Mouse (Mus musculus) embryonic facial prominence, embryonic 15.5 days (tissue): ENCODE measurements at regions not wholly inside any gene's neighbourhood (a gene's known extent, or its start where the extent isn't known, plus 50 kb on each side); places are given as distances from the start of the nearest gene placed in this dataset.

Source experiments
- ATAC-seq: fragments of 200-750 bp; cut with Nextera tagmentation; 2 replicates; pipeline ENCODE4 v1.8.0; 2017; ENCODE audit warnings: low read depth, moderate TSS enrichment; ENCODE audit not compliant: insufficient number of reproducible peaks, low FRiP score, low TSS enrichment
- H3K27ac ChIP-seq: fragments of 300-500 bp; sonication (generic); replicated peaks from 2 replicates; pipeline ENCODE4 v1.5.1; 2015; ENCODE audit warnings: mild to moderate bottlenecking, inconsistent platforms
- H3K27me3 ChIP-seq: fragments of 300-500 bp; sonication (generic); 2 replicates; pipeline ENCODE4 v1.6.1; 2015; ENCODE audit warnings: inconsistent platforms
- H3K36me3 ChIP-seq: fragments of 300-500 bp; sonication (generic); 2 replicates; pipeline ENCODE4 v1.6.1; 2015; ENCODE audit warnings: mild to moderate bottlenecking, inconsistent platforms
- H3K4me1 ChIP-seq: fragments of 300-500 bp; sonication (generic); 2 replicates; pipeline ENCODE4 v1.6.1; 2015; ENCODE audit warnings: inconsistent platforms
- H3K4me2 ChIP-seq: fragments of 300-500 bp; sonication (generic); replicated peaks from 2 replicates; pipeline ENCODE4 v1.6.1; 2015; ENCODE audit warnings: mild to moderate bottlenecking, inconsistent platforms
- H3K4me3 ChIP-seq: fragments of 300-500 bp; sonication (generic); replicated peaks from 2 replicates; pipeline ENCODE4 v1.5.1; 2015; ENCODE audit warnings: mild to moderate bottlenecking, inconsistent platforms
- H3K9ac ChIP-seq: fragments of 300-500 bp; sonication (generic); 2 replicates; pipeline ENCODE4 v1.6.1; 2015; ENCODE audit warnings: inconsistent platforms
- H3K9me3 ChIP-seq: fragments of 300-500 bp; sonication (generic); replicated peaks from 2 replicates; pipeline ENCODE4 v1.6.1; 2016; ENCODE audit warnings: inconsistent platforms
- WGBS: fragments of 180-500 bp; shearing (Covaris S2); methylation state at CpG from one replicate; pipeline ENCODE4 v1.1.7; 2015; 5-methylcytosine and 5-hydroxymethylcytosine counted together

DNA sequence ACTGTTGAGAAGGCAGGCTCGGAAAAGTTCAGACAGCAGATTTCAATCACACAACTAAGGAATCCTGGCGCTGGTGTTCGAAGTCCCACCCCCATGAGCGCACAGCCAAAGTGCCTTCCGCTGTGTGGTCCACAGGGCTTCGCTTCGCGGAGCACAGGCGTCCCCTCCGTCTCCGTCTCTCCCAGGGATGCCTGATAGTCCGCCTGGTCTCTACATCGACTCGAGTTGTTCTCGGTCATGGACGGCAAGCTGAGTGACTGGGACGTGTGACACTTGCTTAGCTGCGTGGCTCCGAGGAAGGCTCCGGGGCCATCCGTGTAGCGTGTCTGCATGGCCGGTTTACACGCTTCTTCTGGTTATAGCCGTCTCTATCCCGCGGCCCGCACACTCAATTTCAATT, 224.0 kb downstream of the Gm26897 start:
- 40% methylated on average over 28 of the region's 28 CpGs for WGBS
- Histone ChIP-seq H3K27ac (no peak overlapping the region), H3K27me3 (no peaks in the 10 kb centered on the region), H3K36me3 (no peaks in the 10 kb centered on the region), H3K4me1 (peaks cover 9% of the 10 kb centered on the region), H3K9ac (no peak overlapping the region), H3K4me3 (peak overlapping the region; percentile 13; the same call in 1 of the 2 replicates), H3K9me3 (no peaks in the 10 kb centered on the region), H3K4me2 (peak overlapping the region; percentile 38)
- no peak for ATAC-seq

DNA sequence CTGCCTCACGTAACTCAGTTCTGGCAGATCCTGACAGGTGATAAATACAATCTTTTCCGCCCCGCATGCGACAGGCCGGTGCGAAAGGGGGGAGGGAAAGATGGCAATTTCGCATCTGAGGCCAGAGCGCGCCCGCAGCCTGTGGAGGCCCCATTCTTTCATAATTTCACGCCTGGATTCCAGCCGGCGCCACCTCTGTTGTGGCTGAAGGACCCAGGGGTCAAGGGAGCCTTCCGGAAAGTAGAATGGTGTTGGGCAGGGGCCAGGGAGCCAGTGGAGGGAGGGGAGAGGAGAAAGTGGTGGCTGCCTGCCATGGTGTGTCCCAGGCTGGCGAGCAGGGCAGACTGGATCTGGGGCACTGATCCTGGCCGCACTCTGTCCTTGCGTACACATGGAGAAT, 224.5 kb downstream of the Gm26897 start:
- no peak overlapping the region for H3K27ac ChIP-seq
- 38% methylated on average over 17 of the region's 17 CpGs for WGBS
- peak overlapping the region; percentile 38 for H3K4me2 ChIP-seq
- H3K27me3 ChIP-seq, result no peaks in the 10 kb centered on the region
- 0 out of 2 replicates have a peak overlapping the region, but pooled peaks have one; percentile 8 for H3K4me3 ChIP-seq
- H3K9ac ChIP-seq, result no peak overlapping the region
- no peaks in the 10 kb centered on the region for H3K36me3 ChIP-seq
- H3K9me3 ChIP-seq, result no peaks in the 10 kb centered on the region
- no peak for ATAC-seq
- H3K4me1 ChIP-seq, result peaks cover 9% of the 10 kb centered on the region

DNA sequence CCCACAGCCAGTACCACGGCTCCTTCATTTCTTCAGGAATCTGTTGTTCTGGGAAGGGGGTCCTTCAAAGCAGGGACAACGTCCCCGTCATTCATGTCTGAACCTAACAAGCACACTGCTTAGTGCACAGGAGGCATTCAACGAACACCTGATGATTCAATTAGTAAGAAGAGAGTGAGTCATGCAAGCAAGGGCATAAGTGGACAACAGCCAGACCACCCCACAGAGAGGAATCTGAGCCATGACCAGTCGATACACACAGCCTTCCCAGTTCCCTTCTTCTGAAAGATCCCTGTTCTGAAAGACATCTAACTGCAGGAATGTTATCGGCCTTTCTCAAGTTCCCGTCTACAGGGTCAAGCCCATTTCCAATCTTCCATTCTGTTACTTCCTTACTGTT, 231.6 kb downstream of the Gm26897 start:
- H3K27ac ChIP-seq, result no peak overlapping the region

DNA sequence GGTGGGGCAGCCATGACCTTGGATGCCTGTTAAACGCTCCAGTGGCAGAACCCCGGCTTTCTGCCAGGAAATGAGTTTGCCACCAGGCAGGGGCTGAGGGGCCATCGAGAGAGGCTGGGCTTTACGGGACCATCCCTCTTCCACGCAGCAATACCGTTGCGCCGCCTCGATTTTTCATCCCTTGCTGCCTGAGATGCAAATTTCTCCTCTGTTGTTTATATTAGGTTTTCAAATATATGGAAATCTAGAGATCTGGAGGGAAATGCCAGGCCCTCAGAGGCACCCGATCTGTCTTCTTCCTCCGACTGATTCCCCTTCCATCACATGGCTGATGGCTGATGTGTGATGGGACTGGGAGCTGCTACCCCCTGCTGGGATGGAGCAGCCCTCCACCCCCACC, 234.4 kb downstream of the Gm26897 start:
- Histone ChIP-seq H3K9me3 (no peaks in the 10 kb centered on the region), H3K4me1 (0 out of 2 replicates have a peak, but pooled peaks cover 3% of the 10 kb centered on the region), H3K27me3 (no peaks in the 10 kb centered on the region), H3K4me2 (no peak overlapping the region), H3K36me3 (no peaks in the 10 kb centered on the region), H3K27ac (no peak overlapping the region), H3K4me3 (no peak overlapping the region), H3K9ac (no peak overlapping the region)
- ATAC-seq, result no peak
- WGBS, result 62% methylated on average over 11 of the region's 11 CpGs

More for the DNA sequence above, 231.6 kb downstream of the Gm26897 start:
- no peaks in the 10 kb centered on the region for H3K36me3 ChIP-seq
- no peak overlapping the region for H3K9ac ChIP-seq
- no peak for ATAC-seq
- no peak overlapping the region for H3K4me2 ChIP-seq
- H3K4me1 ChIP-seq, result 0 out of 2 replicates have a peak, but pooled peaks cover 3% of the 10 kb centered on the region
- no peaks in the 10 kb centered on the region for H3K27me3 ChIP-seq
- WGBS, result 81% methylated on average over 7 of the region's 7 CpGs
- no peak overlapping the region for H3K4me3 ChIP-seq
- H3K9me3 ChIP-seq, result no peaks in the 10 kb centered on the region

DNA sequence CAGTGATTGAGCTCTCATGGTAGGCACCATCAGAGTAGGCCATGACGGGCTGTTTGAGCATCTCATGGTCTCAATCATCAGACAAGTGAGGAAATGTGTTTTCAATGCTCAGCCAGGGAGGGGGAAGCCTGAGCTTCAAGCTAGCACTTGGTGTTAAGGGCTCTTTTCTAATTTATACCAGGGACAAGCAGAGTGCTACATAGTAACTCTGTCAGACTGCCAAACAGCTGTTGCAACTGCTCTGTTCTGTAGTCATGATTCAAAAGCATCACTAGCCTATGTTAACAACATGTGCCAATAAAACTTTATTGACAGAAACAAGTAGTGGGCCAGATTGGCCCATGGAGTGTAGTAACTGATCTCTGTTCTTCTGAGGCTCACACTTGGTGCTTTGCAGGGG, 235.0 kb downstream of the Gm26897 start:
- 39% methylated on average over 1 of the region's 1 CpGs for WGBS
- Histone ChIP-seq H3K36me3 (no peaks in the 10 kb centered on the region), H3K9ac (no peak overlapping the region), H3K4me2 (no peak overlapping the region), H3K4me1 (0 out of 2 replicates have a peak, but pooled peaks cover 3% of the 10 kb centered on the region), H3K4me3 (no peak overlapping the region), H3K9me3 (no peaks in the 10 kb centered on the region), H3K27me3 (no peaks in the 10 kb centered on the region), H3K27ac (no peak overlapping the region)
- no peak for ATAC-seq

DNA sequence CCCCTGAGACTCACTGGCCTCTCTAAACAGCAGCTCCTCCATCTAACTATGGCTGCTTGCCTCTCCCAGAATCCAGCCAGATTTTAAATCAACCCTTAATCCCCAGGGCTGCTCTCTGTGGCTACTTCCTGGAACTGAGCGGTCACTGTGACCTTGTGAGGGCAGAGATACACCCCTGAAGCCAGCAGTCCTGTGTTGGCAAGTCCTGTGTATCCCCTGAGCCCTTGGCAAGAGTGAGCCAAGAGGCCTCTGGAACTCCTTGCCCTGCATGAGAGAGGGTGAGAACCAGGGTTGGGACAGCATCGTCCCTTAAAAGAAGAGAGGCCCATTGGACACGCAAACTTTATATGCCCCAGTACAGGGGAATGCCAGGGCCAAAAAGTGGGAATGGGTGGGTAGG, 237.5 kb downstream of the Gm26897 start:
- H3K36me3 ChIP-seq, result no peaks in the 10 kb centered on the region
- H3K4me2 ChIP-seq, result no peak overlapping the region
- 0 out of 2 replicates have a peak, but pooled peaks cover 3% of the 10 kb centered on the region for H3K4me1 ChIP-seq
- H3K4me3 ChIP-seq, result no peak overlapping the region
- no peaks in the 10 kb centered on the region for H3K9me3 ChIP-seq
- 73% methylated on average over 3 of the region's 3 CpGs for WGBS
- no peak overlapping the region for H3K27ac ChIP-seq
- no peak overlapping the region for H3K9ac ChIP-seq
- H3K27me3 ChIP-seq, result no peaks in the 10 kb centered on the region
- ATAC-seq, result no peak

DNA sequence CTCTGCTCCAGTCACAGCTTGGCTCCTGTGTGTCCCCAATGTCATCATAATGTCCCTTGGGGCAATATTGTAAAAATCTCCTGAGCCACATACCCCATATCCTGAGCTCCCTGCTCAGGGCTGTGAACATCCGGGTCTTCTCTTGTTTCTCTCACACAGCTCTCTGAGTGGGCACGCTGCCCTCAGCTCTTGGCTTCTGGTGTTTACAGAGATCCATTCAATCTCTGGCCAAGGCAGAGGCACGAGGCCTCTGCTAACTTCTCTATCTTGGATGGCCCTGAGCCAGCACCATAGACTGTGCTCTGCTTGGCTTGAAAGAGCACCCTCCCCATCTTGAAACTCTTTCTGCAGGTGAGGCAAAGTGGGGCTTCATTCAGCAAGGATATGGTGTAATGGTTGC, 238.2 kb downstream of the Gm26897 start:
- WGBS, result 46% methylated on average over 3 of the region's 3 CpGs

DNA sequence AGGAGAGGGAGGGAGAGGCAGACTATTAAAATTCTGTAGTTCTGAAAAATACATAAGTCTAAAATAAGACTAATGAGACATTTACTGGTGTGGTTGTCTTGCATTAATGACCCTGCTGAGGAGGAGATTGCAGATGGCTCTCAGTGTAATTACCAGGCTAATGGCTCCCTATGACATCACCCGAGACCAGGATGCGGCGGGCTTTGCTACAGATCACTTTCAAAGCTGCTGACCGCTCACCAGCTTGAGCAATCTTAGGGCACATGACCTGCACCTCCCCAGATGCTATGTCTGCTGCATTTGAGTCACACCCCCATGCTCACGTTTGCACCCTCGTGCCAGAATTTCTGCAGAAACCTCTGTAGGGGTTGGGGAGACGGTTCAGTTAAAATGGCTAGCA, 242.0 kb downstream of the Gm26897 start:
- WGBS, result 42% methylated on average over 7 of the region's 7 CpGs
- Histone ChIP-seq H3K36me3 (no peaks in the 10 kb centered on the region), H3K9ac (no peak overlapping the region), H3K4me1 (no peaks in the 10 kb centered on the region), H3K9me3 (no peaks in the 10 kb centered on the region), H3K4me3 (no peak overlapping the region), H3K27me3 (no peaks in the 10 kb centered on the region), H3K27ac (no peak overlapping the region), H3K4me2 (no peak overlapping the region)
- ATAC-seq, result no peak

More for the DNA sequence above, 238.2 kb downstream of the Gm26897 start:
- Histone ChIP-seq H3K9ac (no peak overlapping the region), H3K27ac (no peak overlapping the region), H3K36me3 (no peaks in the 10 kb centered on the region), H3K9me3 (no peaks in the 10 kb centered on the region), H3K27me3 (no peaks in the 10 kb centered on the region), H3K4me1 (0 out of 2 replicates have a peak, but pooled peaks cover 3% of the 10 kb centered on the region), H3K4me3 (no peak overlapping the region), H3K4me2 (no peak overlapping the region)
- ATAC-seq, result no peak

DNA sequence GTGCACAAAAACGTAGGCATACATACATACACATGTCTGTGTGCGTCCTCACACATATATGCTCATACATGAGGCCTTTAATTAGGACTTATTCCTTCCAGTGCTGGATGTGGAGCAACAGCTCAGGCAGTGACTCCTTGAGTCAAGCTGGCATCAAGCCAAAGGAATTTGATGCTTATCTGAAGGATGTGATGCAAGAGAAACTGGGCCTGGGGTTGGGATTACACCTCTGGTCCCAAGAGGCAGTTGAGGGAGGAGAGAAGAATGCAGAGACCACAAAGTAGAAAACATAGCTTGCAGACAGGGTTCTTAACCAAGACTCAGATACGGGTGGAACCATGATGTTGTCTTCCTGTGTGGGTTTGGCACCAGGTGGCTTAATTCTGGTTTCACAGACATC, 245.9 kb downstream of the Gm26897 start:
- Histone ChIP-seq H3K27me3 (no peaks in the 10 kb centered on the region), H3K4me1 (no peaks in the 10 kb centered on the region), H3K9me3 (no peaks in the 10 kb centered on the region), H3K36me3 (no peaks in the 10 kb centered on the region), H3K4me3 (no peak overlapping the region), H3K27ac (no peak overlapping the region), H3K9ac (no peak overlapping the region), H3K4me2 (no peak overlapping the region)
- 72% methylated on average over 3 of the region's 3 CpGs for WGBS
- ATAC-seq, result no peak

DNA sequence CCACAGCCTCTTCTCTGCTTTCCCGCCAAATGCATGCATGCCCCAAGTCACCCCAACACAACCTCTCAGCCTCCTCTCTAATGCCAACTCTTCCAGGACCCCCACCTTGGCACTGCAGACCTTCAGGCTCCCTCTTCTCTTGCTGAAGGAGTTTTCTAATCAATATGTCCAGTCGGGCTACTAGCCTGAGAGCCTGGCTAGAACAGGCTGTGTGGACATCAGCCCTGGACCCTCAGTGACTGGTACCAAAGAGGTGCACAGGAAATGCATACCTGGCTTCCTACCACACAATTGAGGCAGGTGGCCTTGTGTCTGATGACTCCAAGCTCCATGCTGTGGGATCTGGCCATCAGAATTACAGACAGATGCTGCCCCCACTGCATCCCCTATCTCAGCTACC, 248.4 kb downstream of the Gm26897 start:
- WGBS, result 77% methylated on average over 2 of the region's 2 CpGs
- Histone ChIP-seq H3K27ac (no peak overlapping the region), H3K27me3 (no peaks in the 10 kb centered on the region), H3K9me3 (no peaks in the 10 kb centered on the region), H3K9ac (no peak overlapping the region), H3K4me3 (no peak overlapping the region), H3K36me3 (no peaks in the 10 kb centered on the region), H3K4me1 (no peaks in the 10 kb centered on the region), H3K4me2 (no peak overlapping the region)
- 0 out of 2 replicates have a peak, but pooled peaks have one; percentile 19 for ATAC-seq

DNA sequence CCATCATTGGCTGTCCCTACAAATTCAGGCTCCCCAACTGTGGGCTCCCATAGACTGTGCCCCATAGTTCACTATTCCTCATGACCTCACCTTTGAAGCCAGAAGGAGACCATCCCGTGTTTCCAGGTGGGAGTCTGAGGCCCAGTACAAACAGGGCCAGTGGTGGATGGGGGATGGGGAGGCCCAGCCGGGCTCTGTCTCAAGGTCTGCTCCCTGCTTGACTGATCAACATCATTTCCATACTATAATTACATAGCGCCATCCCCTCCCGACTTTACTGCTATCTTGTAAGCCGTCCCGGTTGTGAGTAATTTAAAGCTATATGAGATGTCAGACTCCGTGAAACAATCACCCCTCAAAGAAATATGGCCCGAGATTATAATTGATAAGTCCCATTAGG, 252.3 kb downstream of the Gm26897 start:
- Histone ChIP-seq H3K4me3 (no peak overlapping the region), H3K4me1 (no peaks in the 10 kb centered on the region), H3K27ac (no peak overlapping the region), H3K27me3 (no peaks in the 10 kb centered on the region), H3K9me3 (no peaks in the 10 kb centered on the region), H3K36me3 (no peaks in the 10 kb centered on the region), H3K9ac (no peak overlapping the region), H3K4me2 (no peak overlapping the region)
- WGBS, result 74% methylated on average over 8 of the region's 8 CpGs
- no peak for ATAC-seq

DNA sequence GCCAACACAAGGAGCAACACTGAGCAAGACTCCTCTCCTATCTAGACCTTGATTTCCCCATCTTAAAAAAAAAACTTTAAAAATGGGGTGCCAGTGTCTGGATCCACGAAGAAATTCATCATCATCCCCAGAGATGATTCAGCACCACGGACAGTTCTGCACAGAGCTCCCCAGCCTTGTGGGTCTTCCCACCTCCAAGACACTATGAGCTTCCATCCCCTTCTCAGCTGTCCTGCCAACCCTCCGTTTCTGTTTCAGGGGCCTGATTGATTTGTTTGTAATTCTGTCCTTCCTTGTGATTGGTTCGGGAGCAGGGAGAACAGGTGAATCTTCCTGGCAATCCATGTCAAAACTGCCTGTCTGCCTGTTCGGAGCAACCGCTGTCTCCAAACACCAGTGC, 253.3 kb downstream of the Gm26897 start:
- no peaks in the 10 kb centered on the region for H3K9me3 ChIP-seq
- no peaks in the 10 kb centered on the region for H3K27me3 ChIP-seq
- no peak overlapping the region for H3K27ac ChIP-seq
- H3K36me3 ChIP-seq, result no peaks in the 10 kb centered on the region
- no peaks in the 10 kb centered on the region for H3K4me1 ChIP-seq
- no peak for ATAC-seq
- no peak overlapping the region for H3K9ac ChIP-seq
- no peak overlapping the region for H3K4me2 ChIP-seq
- H3K4me3 ChIP-seq, result no peak overlapping the region
- WGBS, result 47% methylated on average over 6 of the region's 6 CpGs
